24 mouse cellular contexts compared by ENCODE assay signal in the genomic region with DNA sequence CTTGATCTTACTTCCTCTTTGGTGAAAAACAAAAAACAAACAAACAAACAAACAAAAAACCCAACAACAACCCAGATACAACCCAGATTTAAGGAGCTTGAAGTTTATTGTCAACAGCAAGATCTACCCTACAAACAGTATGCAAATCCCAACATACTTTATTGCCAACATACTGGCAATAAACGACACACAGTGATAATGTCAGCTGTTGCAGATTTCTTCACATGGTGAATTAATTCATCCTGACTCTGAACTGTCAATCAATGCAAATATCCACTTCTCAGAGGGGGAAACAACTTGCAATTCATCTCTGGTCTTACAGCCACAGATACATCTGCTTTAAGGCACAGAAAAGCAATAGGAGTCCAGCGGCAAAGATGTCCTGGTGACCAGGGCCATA. TPM values are rescaled to one million over a fixed set of nuclear protein-coding genes. Genes with fewer than 3 reads are reported as not detected.
A peak's percentile ranks its signal among the peaks of the same experiment; 100 is the strongest.
DNase-seq lines count a peak whose midpoint lies in the region; ATAC-seq lines count a peak whose summit lies in the region.
"Had no signal": no experiment of that assay in that cellular context is flagged by ENCODE, and none has a peak within 500 bp of the region (broad histone marks: within the 10 kb centered on the region; RNA-seq: fewer than 3 reads in every experiment).

No protein-coding gene starts in this region.

- no peak overlapping the region for H3K4me3 ChIP-seq in forebrain, embryonic 14.5 days (ENCODE audit: low read depth, low read length)
- H3K4me3 ChIP-seq in forebrain, embryonic 10.5 days: no peak overlapping the region
- H3K4me3 ChIP-seq in forebrain, embryonic 16.5 days (replicated peaks; ENCODE audit: low read length): no peak overlapping the region
- H3K4me3 ChIP-seq in forebrain, embryonic 13.5 days: no peak overlapping the region
- H3K4me3 ChIP-seq in midbrain, embryonic 11.5 days (ENCODE audit: low read depth, low read length): no peak overlapping the region
- H3K4me3 ChIP-seq in midbrain, embryonic 13.5 days (replicated peaks): no peak overlapping the region
- H3K4me3 ChIP-seq: embryonic facial prominence, embryonic 13.5 days; embryonic facial prominence, embryonic 15.5 days; erythroblast, embryonic 14.5 days had no signal

- no peaks in the 10 kb centered on the region for H3K9me3 ChIP-seq in forebrain, embryonic 14.5 days (replicated peaks; ENCODE audit: control insufficient read depth, low read length)
- H3K9me3 ChIP-seq in forebrain, embryonic 10.5 days: no peaks in the 10 kb centered on the region
- no peaks in the 10 kb centered on the region for H3K9me3 ChIP-seq in forebrain, embryonic 16.5 days (ENCODE audit: control insufficient read depth, low read length)
- no peaks in the 10 kb centered on the region for H3K9me3 ChIP-seq in forebrain, embryonic 13.5 days (replicated peaks)
- no peaks in the 10 kb centered on the region for H3K9me3 ChIP-seq in midbrain, embryonic 11.5 days (ENCODE audit: control insufficient read depth, low read length)
- H3K9me3 ChIP-seq in midbrain, embryonic 13.5 days: no peaks in the 10 kb centered on the region
- H3K9me3 ChIP-seq: embryonic facial prominence, embryonic 13.5 days; embryonic facial prominence, embryonic 15.5 days; G1E had no signal

- no peak overlapping the region for H3K27ac ChIP-seq in forebrain, embryonic 14.5 days (ENCODE audit: low read depth, low read length)
- H3K27ac ChIP-seq in forebrain, embryonic 10.5 days: no peak overlapping the region
- H3K27ac ChIP-seq in forebrain, embryonic 16.5 days (ENCODE audit: low read length): no peak overlapping the region
- H3K27ac ChIP-seq in forebrain, embryonic 13.5 days: no peak overlapping the region
- no peak overlapping the region for H3K27ac ChIP-seq in midbrain, embryonic 11.5 days (ENCODE audit: low read depth, low read length)
- H3K27ac ChIP-seq in midbrain, embryonic 13.5 days: no peak overlapping the region
- H3K27ac ChIP-seq: embryonic facial prominence, embryonic 13.5 days; embryonic facial prominence, embryonic 15.5 days had no signal

- H3K27me3 ChIP-seq in forebrain, embryonic 14.5 days (replicated peaks; ENCODE audit: control insufficient read depth, insufficient read depth, low read length): no peaks in the 10 kb centered on the region
- no peaks in the 10 kb centered on the region for H3K27me3 ChIP-seq in forebrain, embryonic 10.5 days (ENCODE audit: poor library complexity, severe bottlenecking)
- no peaks in the 10 kb centered on the region for H3K27me3 ChIP-seq in forebrain, embryonic 16.5 days (replicated peaks; ENCODE audit: control insufficient read depth, insufficient read depth, low read length)
- no peaks in the 10 kb centered on the region for H3K27me3 ChIP-seq in forebrain, embryonic 13.5 days
- H3K27me3 ChIP-seq in midbrain, embryonic 11.5 days (ENCODE audit: control insufficient read depth, insufficient read depth, low read length): no peaks in the 10 kb centered on the region
- no peaks in the 10 kb centered on the region for H3K27me3 ChIP-seq in midbrain, embryonic 13.5 days
- H3K27me3 ChIP-seq: embryonic facial prominence, embryonic 13.5 days; embryonic facial prominence, embryonic 15.5 days had no signal

- no peak overlapping the region for H3K4me2 ChIP-seq in forebrain, embryonic 14.5 days (ENCODE audit: low read length)
- H3K4me2 ChIP-seq in forebrain, embryonic 16.5 days (ENCODE audit: low read length): no peak overlapping the region
- H3K4me2 ChIP-seq in forebrain, embryonic 13.5 days: no peak overlapping the region
- no peak overlapping the region for H3K4me2 ChIP-seq in midbrain, embryonic 11.5 days
- no peak overlapping the region for H3K4me2 ChIP-seq in midbrain, embryonic 13.5 days (replicated peaks)
- H3K4me2 ChIP-seq: embryonic facial prominence, embryonic 13.5 days; embryonic facial prominence, embryonic 15.5 days had no signal

- peak; percentile 34; the same call in 1 of the 2 replicates for ATAC-seq in forebrain, embryonic 14.5 days
- peak; percentile 75; the same call in 1 of the 2 replicates for ATAC-seq in forebrain, embryonic 16.5 days
- ATAC-seq in forebrain, embryonic 13.5 days: no peak; the same call in 1 of the 2 replicates
- no peak for ATAC-seq in midbrain, embryonic 11.5 days (ENCODE audit: low FRiP score)
- no peak for ATAC-seq in midbrain, embryonic 13.5 days
- ATAC-seq: activated CD4-positive, CD25-positive, alpha-beta regulatory T cell, adult 4 months; CD4-positive, CD25-positive, alpha-beta regulatory T cell, adult 4 months; Patski had no signal

- WGBS in forebrain, embryonic 14.5 days: 74% methylated on average over 2 of the region's 2 CpGs
- WGBS in forebrain, embryonic 10.5 days: 86% methylated on average over 2 of the region's 2 CpGs
- 60% methylated on average over 2 of the region's 2 CpGs for WGBS in forebrain, embryonic 16.5 days
- WGBS in forebrain, embryonic 13.5 days: 71% methylated on average over 2 of the region's 2 CpGs
- 76% methylated on average over 2 of the region's 2 CpGs for whole genome bisulfite sequencing in midbrain, embryonic 11.5 days
- 67% methylated on average over 2 of the region's 2 CpGs for WGBS in midbrain, embryonic 13.5 days

- peak; percentile 59 for DNase-seq in forebrain, embryonic 14.5 days (ENCODE audit: low spot score)
- DNase-seq in forebrain, embryonic 10.5 days (ENCODE audit: extremely low spot score, low spot score): no peak
- DNase-seq in midbrain, embryonic 11.5 days (ENCODE audit: low spot score, missing footprints): peak; percentile 12
- DNase-seq: adrenal gland, adult 8-10 months; adrenal gland, postnatal 14 days; adrenal gland, postnatal 36 days; B cell, adult 2 months; cerebellum, adult 11 months; cerebellum, adult 18-20 months; cerebellum, adult 8-10 months; cerebellum, adult 9-11 months; cerebellum, postnatal 14 days; cerebellum, postnatal 36 days; embryo, embryonic 11 days had no signal

- no peaks in the 10 kb centered on the region for H3K4me1 ChIP-seq in forebrain, embryonic 14.5 days (ENCODE audit: control insufficient read depth, insufficient read depth, low read length)
- H3K4me1 ChIP-seq in forebrain, embryonic 10.5 days: peaks cover 10% of the 10 kb centered on the region
- H3K4me1 ChIP-seq in forebrain, embryonic 16.5 days (replicated peaks; ENCODE audit: control insufficient read depth, insufficient read depth, low read length): 0 out of 2 replicates have a peak, but pooled peaks cover 4% of the 10 kb centered on the region
- H3K4me1 ChIP-seq in forebrain, embryonic 13.5 days: no peaks in the 10 kb centered on the region
- peaks cover 2% of the 10 kb centered on the region; the same call in 1 of the 2 replicates for H3K4me1 ChIP-seq in midbrain, embryonic 11.5 days (ENCODE audit: control insufficient read depth, insufficient read depth, low read length)
- H3K4me1 ChIP-seq in midbrain, embryonic 13.5 days (replicated peaks): no peaks in the 10 kb centered on the region; the same call in 1 of the 2 replicates
- H3K4me1 ChIP-seq: embryonic facial prominence, embryonic 13.5 days had no signal

- H3K36me3 ChIP-seq in forebrain, embryonic 14.5 days (ENCODE audit: control insufficient read depth, insufficient read depth, low read length): no peaks in the 10 kb centered on the region
- no peaks in the 10 kb centered on the region for H3K36me3 ChIP-seq in forebrain, embryonic 10.5 days (replicated peaks)
- H3K36me3 ChIP-seq in forebrain, embryonic 16.5 days (ENCODE audit: control insufficient read depth, insufficient read depth): no peaks in the 10 kb centered on the region
- H3K36me3 ChIP-seq in forebrain, embryonic 13.5 days (ENCODE audit: poor library complexity, severe bottlenecking): no peaks in the 10 kb centered on the region
- H3K36me3 ChIP-seq in midbrain, embryonic 11.5 days (ENCODE audit: control insufficient read depth, insufficient read depth, low read length): no peaks in the 10 kb centered on the region
- H3K36me3 ChIP-seq in midbrain, embryonic 13.5 days: no peaks in the 10 kb centered on the region
- H3K36me3 ChIP-seq: embryonic facial prominence, embryonic 13.5 days; embryonic facial prominence, embryonic 15.5 days; G1E had no signal

- no peak overlapping the region for H3K9ac ChIP-seq in forebrain, embryonic 14.5 days (ENCODE audit: low read length)
- H3K9ac ChIP-seq in forebrain, embryonic 16.5 days (replicated peaks; ENCODE audit: low read depth, low read length): no peak overlapping the region
- H3K9ac ChIP-seq in forebrain, embryonic 13.5 days: no peak overlapping the region
- H3K9ac ChIP-seq in midbrain, embryonic 11.5 days (ENCODE audit: low read length): no peak overlapping the region
- no peak overlapping the region for H3K9ac ChIP-seq in midbrain, embryonic 13.5 days (replicated peaks)
- H3K9ac ChIP-seq: embryonic facial prominence, embryonic 13.5 days; embryonic facial prominence, embryonic 15.5 days had no signal

RNA-seq across cellular contexts. Expression of a gene that starts 31.4 kb away (rescaled TPM):
- 0.43 and 0.78 TPM in 2 replicates for polyA plus RNA-seq in forebrain, embryonic 14.5 days (2014; fragmentation: Nextera tagmentation; extraction: Ambion mirVana)
- polyA plus RNA-seq in forebrain, embryonic 10.5 days (2016; fragmentation: Nextera tagmentation; extraction: Ambion mirVana): 0.36 and 0.47 TPM in 2 replicates
- 0.56 and 0.86 TPM in 2 replicates for polyA plus RNA-seq in forebrain, embryonic 16.5 days (2015; fragmentation: Nextera tagmentation; extraction: Ambion mirVana)
- polyA plus RNA-seq in forebrain, embryonic 13.5 days (2015; fragmentation: Nextera tagmentation; extraction: Ambion mirVana): 0.49 and 0.53 TPM in 2 replicates
- 0.75 and 0.87 TPM in 2 replicates for polyA plus RNA-seq in midbrain, embryonic 11.5 days (2014; fragmentation: Nextera tagmentation; extraction: Ambion mirVana)
- polyA plus RNA-seq in midbrain, embryonic 13.5 days (2015; fragmentation: Nextera tagmentation; extraction: Ambion mirVana): 0.54 and 0.62 TPM in 2 replicates
- polyA plus RNA-seq: activated CD4-positive, CD25-positive, alpha-beta regulatory T cell, adult 4 months; erythroblast, embryonic 14.5 days; G1E had no signal

Comparison
In these comparisons a context has a peak if more than half of its experiments do, and no peak if none do; other contexts are left out.
1. ATAC-seq: peak in forebrain, embryonic 14.5 days (single experiment) and forebrain, embryonic 16.5 days (single experiment); none in forebrain, embryonic 13.5 days (single experiment), midbrain, embryonic 11.5 days (single experiment) and midbrain, embryonic 13.5 days (single experiment).